Mouse (Mus musculus) adipose tissue, adult 10 weeks (tissue): ENCODE results near the gene Ndufaf4. TPM values are rescaled to one million over a fixed set of nuclear protein-coding genes. Genes with fewer than 3 reads are reported as not detected.

Source experiments
- polyA plus RNA-seq: library from polyadenylated mRNA; stranded (reverse); fragments of 350-450 nt; fragmentation: Illumina TruSeq; extraction: RNeasy Lipid Tissue Mini Kit (QIAGEN cat#74804); gene quantifications from one replicate; pipeline ENCODE4 v1.2.3, GENCODE M21; 2014; ENCODE audit warnings: low read depth, low replicate concordance

Gene Ndufaf4
- 13.4 TPM for polyA plus RNA-seq

GRCm38 (mm10) chr4:24897851-24898515, at the start of gene Ndufaf4:
Gene Ndufaf4 (plus strand): TSS chr4:24898083.

GRCm38 (mm10) chr4:24850401-24851325, 47.2 kb upstream of the Ndufaf4 start, which contains the start of gene Klhl32:
Gene Klhl32 (minus strand): TSS chr4:24851124.

Other genes with a start within 250 kb of the Ndufaf4 start
- 0.48 TPM for gene Klhl32, start 47.0 kb upstream of the Ndufaf4 start, polyA plus RNA-seq
- gene Gpr63, start 68.3 kb downstream of the Ndufaf4 start, polyA plus RNA-seq = 3.6 TPM